Mouse (Mus musculus) splenic B cell, adult 2 months (primary cell): ENCODE data around the gene Col1a1.
"Not testable (repeated sequence)": the region's sequence is repeated elsewhere in the genome, so short reads cannot be mapped to it uniquely, and the experiment has no call there.

Experiments used
- DNase-seq: peaks from one replicate; pipeline ENCODE4 v3.0.0-alpha.2; 2011; ENCODE audit warnings: low read depth, low spot score
- H3K27me3 ChIP-seq: 2 replicates; pipeline ENCODE4 v1.6.1; 2012; ENCODE audit warnings: mild to moderate bottlenecking, low read length, moderate library complexity, mixed read lengths; ENCODE audit not compliant: control insufficient read depth, poor library complexity, insufficient read depth, severe bottlenecking
- H3K36me3 ChIP-seq: 2 replicates; pipeline ENCODE4 v1.6.1; 2012; ENCODE audit warnings: mild to moderate bottlenecking, low read length, moderate library complexity, mixed read lengths; ENCODE audit not compliant: control insufficient read depth, poor library complexity, insufficient read depth, severe bottlenecking

The Col1a1 gene

DNA sequence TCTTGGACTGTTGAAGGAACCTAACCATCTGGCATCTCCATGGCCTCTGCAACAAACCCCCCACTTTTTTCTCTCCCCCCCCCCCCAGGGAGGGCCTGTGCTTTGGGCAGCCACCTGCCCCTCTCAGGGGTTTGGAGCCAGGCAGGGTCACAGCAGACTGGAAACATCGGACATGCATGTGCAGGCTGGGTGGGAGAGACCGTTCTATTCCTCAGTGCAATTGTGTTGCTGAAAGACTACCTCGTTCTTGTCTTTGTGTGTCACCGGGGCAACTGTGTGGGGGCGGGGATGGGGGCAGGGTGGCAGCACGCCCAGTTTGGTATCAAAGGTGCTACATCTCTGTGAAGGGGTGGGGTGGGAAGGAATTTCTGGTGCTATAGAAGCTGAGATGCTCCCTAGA lies 16.1 kb downstream of the Col1a1 start:
- DNase-seq, result no peak

DNA sequence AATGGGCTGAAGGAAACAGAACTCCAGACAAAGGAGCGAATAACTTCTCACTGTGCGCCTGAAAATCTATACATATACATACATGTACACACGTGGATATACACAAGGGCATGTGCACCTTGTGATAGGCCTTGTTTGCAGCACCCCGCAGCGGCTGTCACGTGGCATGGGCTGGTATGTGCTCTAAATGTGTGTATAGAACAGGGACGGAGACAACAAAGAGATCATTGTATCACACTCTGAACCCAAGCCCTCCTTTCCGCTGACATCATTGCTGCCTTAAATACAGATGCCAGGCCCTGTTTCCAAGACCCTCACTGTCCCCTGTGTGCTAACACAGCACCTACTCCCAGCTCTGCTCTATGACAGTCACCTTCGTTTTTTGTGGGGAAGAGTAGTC lies 19.1 kb downstream of the Col1a1 start:
- DNase-seq, result no peak

More for the DNA sequence above, 16.1 kb downstream of the Col1a1 start:
- H3K27me3 ChIP-seq, result no peaks in the 10 kb centered on the region
- no peaks in the 10 kb centered on the region for H3K36me3 ChIP-seq

DNA sequence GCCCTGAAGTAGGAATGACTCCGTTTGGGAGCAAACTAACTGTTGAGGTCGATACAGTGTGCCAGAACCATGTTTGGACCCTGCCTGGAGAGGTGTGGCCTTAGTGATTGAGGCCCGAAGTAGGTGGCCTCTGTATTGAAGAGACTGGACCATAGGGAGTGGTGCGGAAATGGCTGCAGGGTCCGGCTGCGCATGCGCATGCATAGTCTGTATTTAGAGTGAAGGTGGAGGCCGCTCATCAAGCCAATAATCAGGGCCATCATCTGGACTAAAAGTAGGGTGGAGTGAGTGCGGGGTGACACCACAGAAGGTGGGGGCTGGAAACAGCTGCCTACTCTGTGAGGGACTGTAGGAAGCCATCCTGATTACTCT lies 21.7 kb downstream of the Col1a1 start:
- no peaks in the 10 kb centered on the region for H3K36me3 ChIP-seq
- DNase-seq, result no peak
- no peaks in the 10 kb centered on the region for H3K27me3 ChIP-seq

More for the DNA sequence above, 19.1 kb downstream of the Col1a1 start:
- Histone ChIP-seq H3K27me3 (no peaks in the 10 kb centered on the region), H3K36me3 (no peaks in the 10 kb centered on the region)

DNA sequence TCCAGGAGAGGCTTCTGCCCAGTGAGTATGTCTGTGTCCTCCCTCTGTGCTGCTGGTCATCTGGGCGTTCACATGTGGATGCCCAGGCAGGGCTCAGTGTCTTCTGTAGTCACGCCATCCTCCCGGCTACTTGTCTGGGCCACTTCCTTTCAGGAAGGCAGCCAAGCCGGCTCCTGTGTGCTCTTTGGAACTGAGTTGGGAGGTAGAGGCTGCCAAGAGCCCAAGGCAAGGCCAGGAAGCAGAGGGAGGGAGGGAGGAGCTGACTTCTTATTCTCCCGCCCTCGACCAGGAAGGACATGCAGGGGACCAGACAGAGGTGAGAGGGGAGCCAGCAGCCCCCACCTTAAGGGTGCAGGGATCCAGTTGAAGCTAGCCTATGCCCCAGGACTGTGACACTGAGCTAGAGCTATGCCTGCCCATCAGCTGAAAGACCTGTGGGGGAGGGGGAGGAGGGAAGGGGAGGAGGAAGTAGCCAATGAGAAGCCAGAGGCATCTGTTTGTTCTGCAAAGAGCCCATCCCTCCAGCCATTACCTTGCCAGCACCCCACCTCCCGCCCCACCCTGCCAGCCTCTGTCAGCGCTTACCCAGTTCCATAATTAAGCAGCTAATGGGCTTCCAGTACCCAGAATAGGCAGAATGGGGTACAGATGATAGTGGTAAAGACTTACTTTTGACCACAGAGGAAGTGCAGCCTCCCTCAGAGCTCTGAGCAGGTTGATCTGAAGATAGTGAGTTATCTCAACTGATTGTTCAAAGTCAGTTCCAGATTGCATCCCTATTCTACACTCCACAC lies 22.2 kb downstream of the Col1a1 start:
- no peak for DNase-seq
- no peaks in the 10 kb centered on the region for H3K27me3 ChIP-seq
- H3K36me3 ChIP-seq, result no peaks in the 10 kb centered on the region

DNA sequence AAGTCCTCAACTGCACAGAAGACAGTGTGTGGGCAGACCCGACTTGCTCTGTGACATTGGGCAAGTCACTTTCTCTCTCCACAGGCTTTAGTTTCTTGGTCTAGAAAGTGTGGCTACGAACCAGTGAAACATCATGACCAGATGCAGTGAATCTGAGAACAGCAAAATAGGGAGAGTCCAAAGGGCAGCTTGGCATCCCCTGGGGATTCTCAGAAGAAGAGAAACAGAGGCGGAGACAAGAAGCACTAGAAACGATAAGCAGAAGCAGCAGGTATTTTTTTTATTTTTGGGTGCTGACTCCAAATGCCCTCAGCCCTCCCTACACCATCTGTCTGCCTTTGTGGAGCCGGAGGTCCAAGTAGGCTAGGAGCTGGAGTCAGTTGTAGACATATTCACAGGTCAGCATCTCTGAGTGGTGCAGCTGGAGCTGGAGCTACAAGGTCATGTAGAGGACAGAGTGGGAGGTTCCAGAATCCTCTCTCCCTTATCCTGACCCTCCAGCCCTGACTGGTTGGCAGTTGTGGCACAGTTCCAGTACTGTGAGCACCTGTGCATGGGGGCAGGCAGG lies 26.6 kb downstream of the Col1a1 start:
- Histone ChIP-seq H3K36me3 (no peaks in the 10 kb centered on the region), H3K27me3 (no peaks in the 10 kb centered on the region)
- no peak for DNase-seq

DNA sequence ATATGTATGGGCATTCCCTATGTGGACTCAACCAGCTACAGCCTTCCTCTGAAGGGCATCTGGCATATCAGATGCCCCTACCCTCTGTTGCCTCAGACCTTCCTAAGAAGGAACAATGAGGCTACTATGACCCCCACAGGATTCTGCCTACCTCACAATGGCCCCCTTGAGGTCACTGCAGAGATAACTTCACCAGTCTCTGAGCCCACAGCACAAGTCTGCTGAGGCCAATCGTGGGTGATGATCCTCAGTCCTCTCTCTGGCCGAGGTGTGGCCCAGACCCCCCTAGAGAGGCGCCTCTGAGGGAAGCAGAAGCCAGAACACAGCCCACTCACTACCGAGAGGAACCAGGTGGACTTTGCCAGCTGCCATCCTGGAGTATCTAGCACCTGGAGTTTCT lies 31.4 kb downstream of the Col1a1 start, which contains the start of gene Hils1:
Gene Hils1 (plus strand): TSS at position 175 of the 400 bp plus-strand sequence.
- no peaks in the 10 kb centered on the region for H3K36me3 ChIP-seq
- H3K27me3 ChIP-seq, result no peaks in the 10 kb centered on the region; the same call in 1 of the 2 replicates
- DNase-seq, result no peak

DNA sequence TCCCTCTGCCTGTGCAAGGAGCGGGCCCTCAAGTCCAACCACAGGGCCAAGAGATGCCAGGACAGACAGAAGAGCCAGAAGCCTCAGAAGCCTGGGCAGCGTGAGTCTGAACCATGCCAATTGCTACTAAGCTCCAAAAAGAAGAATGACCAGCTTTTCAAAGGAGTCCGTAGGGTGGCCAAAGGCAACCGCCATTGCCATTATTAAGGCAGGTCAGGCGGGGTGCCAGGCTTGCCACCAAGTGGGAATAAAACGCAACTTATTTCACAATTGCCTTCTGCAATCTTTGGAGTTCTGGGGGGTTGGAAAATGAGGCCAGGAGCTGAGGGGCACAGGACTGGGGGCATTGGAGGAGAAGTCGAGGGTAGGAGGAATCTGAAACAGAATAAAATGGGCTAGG lies 32.2 kb downstream of the Col1a1 start:
- Histone ChIP-seq H3K27me3 (no peaks in the 10 kb centered on the region; the same call in 1 of the 2 replicates), H3K36me3 (no peaks in the 10 kb centered on the region)
- no peak for DNase-seq

DNA sequence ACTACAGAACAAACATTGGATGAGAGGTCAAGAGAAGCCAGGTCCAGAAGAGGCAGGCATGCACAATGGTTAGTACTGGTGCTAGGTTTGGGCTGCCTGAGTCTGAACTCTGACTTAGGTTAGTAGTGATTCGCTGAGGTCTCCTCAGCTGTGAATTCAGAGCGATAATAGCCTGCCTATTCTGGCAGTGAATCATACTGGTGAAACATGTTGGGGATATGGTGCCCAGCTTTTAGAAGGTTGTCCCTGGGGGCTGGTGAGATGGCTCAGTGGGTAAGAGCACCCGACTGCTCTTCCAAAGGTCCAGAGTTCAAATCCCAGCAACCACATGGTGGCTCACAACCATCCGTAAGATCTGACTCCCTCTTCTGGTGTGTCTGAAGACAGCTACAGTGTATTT lies 33.7 kb downstream of the Col1a1 start:
- not testable (repeated sequence) for DNase-seq, H3K36me3 ChIP-seq, H3K27me3 ChIP-seq

DNA sequence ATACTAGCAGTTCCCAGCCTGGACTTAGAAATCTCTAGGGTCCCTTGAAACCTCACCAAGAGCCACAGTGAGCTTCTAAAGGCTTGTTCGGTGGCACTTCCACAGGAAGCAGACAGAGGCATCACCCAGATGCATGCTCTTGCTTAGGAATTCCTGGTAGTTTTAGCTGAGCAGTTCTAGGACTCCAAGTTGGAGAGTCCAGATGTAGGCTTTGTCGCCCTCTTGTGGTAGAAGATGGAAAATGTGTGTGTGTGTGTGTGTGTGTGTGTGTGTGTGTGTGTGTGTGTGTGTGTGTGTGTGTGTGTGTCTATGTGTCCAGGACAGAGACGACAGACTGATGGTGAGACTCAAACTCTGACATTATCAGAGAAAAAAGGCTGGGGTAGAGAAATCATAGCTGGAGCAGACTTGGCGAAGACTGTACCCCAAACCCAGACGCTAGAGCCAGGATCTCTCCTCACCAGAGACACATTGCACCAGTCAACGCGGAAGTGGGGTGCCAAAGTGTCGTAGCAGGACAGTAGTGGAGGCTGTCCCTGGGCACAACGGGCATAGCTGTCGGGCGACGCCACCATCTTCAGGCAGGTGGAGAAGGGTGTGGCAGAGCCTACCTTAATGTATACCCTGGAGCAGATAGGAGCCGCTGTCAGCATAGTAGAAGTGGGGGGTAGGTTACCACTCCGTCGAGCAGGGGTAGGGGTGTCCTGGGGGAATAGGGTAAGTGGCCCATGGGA lies 34.4 kb downstream of the Col1a1 start:
- Histone ChIP-seq H3K27me3 (no peaks in the 10 kb centered on the region; the same call in 1 of the 2 replicates), H3K36me3 (no peaks in the 10 kb centered on the region)
- DNase-seq, result peak; percentile 67

DNA sequence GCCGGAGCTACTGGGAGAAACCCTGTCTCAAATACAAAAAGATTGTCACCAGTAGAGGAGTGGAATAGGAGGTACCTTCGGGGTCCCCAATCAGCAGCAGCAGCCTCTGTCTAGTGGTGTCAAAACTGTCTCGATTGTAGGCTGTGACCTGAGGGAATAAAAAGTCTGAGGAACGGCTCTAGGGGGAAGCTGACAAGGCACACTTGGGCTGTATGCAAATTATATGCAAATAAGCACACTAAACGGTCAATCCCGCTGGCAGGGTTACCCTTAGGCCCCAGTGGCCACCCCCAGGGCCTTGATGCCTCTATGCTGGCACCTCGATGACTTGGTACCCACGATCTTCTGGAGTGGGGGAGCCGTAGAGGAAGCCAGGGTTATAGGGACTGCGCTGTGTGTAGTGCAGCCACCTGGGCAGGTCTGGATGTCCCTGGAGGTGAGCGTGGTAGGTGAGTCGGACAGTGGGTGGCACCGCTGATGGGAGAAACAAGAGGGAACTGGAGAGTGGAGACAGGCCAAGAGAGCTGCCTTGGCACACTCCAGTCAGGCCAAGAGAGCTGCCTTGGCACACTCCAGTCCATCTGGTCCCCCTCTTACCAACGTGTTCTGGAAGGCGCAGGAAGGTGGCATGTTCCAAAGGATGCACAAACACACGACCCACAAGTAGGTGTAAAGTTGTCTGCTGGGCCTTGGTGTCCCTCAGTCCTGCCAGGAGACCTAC lies 36.0 kb downstream of the Col1a1 start:
- no peaks in the 10 kb centered on the region; the same call in 1 of the 2 replicates for H3K27me3 ChIP-seq
- no peaks in the 10 kb centered on the region for H3K36me3 ChIP-seq
- peak; percentile 14 for DNase-seq

DNA sequence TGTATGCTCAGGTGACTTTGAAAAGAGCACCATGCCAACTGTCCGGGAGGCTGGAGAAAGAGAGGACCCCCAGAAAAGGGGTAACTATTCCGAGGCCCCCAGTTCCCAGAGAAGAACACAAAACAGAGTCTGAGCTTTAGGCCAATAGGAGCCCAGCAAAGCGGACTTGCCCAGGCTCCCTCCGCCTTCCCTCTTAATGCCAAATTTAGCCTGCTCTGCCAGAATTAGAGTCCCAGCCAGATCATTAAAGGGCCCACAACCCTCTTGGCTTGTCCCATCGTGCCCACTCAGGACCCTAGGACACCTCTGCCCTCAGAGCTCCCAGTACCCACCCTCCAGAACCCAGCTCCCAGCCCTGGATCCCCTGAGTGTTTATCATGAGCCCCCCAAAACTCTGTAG lies 36.9 kb downstream of the Col1a1 start:
- DNase-seq, result no peak
- H3K36me3 ChIP-seq, result no peaks in the 10 kb centered on the region

DNA sequence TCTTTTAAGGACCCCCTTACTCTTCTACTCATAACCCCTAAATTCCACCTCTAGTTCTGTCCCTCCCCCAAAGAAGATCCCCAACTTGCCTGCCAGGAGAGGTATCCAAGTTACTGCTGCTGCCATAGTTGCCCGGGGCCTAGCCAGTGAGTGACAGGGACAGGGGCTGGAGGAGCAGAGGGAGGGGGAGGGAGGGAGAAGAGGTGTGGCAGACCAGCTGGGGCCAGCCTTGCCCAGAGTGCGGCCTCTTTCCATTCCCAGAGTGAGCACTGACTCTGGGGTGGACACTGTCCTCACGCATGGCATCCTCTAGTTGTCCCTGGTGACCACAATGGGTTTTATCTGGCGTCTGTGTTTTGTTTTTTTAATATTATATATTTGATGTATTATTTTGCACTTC lies 37.3 kb downstream of the Col1a1 start:
- no peak for DNase-seq

More for the DNA sequence above, 36.9 kb downstream of the Col1a1 start:
- no peaks in the 10 kb centered on the region; the same call in 1 of the 2 replicates for H3K27me3 ChIP-seq

DNA sequence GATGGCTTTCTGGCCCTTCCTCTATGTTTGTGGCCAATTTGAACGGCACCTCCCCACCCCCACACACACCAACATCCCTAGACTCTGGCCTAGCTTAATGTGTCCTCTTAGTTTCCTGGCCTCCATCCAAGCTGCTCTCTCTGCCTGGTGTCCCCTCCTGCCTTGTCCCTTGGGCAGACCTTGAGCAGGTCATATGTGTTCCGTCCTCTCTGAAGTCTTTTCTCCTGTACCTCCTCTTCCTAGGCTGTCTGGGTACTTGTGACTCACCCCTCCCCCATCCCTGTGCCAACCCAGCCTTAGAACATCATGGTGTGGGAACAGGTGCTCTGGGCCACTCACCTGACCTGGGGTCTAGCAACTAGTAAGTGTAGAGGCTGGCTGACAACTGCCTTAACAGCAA lies 38.9 kb downstream of the Col1a1 start:
- no peaks in the 10 kb centered on the region for H3K36me3 ChIP-seq
- H3K27me3 ChIP-seq, result no peaks in the 10 kb centered on the region; the same call in 1 of the 2 replicates
- no peak for DNase-seq

More for the DNA sequence above, 37.3 kb downstream of the Col1a1 start:
- Histone ChIP-seq H3K36me3 (no peaks in the 10 kb centered on the region), H3K27me3 (no peaks in the 10 kb centered on the region; the same call in 1 of the 2 replicates)

DNA sequence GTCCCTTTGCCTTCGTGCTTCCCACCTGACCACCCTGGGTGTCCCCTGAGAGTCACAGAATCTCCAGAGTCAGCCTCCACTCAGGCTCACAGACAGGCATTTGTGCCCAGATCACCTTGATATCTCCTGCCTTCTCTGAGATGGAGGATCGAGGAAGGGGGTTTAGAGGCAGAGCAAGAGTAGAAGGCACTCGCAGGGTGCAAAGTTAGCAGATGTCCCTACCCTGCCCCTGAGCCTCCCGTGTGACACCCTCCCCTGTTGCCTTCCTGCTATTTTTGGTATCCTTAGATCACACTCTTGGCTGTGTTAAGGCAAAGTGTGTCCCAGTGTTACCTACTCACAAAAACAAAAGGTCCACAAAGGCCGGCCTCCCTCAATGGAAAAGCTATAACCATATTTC lies 40.2 kb downstream of the Col1a1 start, which contains the start of gene Sgca:
Gene Sgca (minus strand): TSS at position 129 of the 400 bp plus-strand sequence.
- Histone ChIP-seq H3K27me3 (no peaks in the 10 kb centered on the region; the same call in 1 of the 2 replicates), H3K36me3 (no peaks in the 10 kb centered on the region)
- no peak for DNase-seq
